Mouse (Mus musculus) lung, postnatal 0 days (tissue): ENCODE measurements around the gene Arhgap17. TPM values are rescaled to one million over a fixed set of nuclear protein-coding genes. Genes with fewer than 3 reads are reported as not detected.

ENCODE experiments used
- ATAC-seq: fragments of 200-750 bp; cut with Nextera tagmentation; 2 replicates; pipeline ENCODE4 v1.8.0; 2017; ENCODE audit warnings: moderate library complexity
- DNase-seq: peaks from one replicate; pipeline ENCODE4 v3.0.0-alpha.2; 2016; ENCODE audit warnings: low spot score
- H3K27ac ChIP-seq: fragments of 300-500 bp; sonication (generic); 2 replicates; pipeline ENCODE4 v1.5.1; 2014; ENCODE audit warnings: antibody characterized with exemption, mild to moderate bottlenecking, low read length, mixed read lengths
- H3K27me3 ChIP-seq: fragments of 300-500 bp; sonication (generic); replicated peaks from 2 replicates; pipeline ENCODE4 v1.6.1; 2014; ENCODE audit warnings: low read length, mixed read lengths; ENCODE audit not compliant: insufficient read depth
- H3K36me3 ChIP-seq: fragments of 300-500 bp; sonication (generic); 2 replicates; pipeline ENCODE4 v1.6.1; 2014; ENCODE audit warnings: low read length, mixed read lengths; ENCODE audit not compliant: insufficient read depth
- H3K4me1 ChIP-seq: fragments of 300-500 bp; sonication (generic); 2 replicates; pipeline ENCODE4 v1.6.1; 2014; ENCODE audit warnings: antibody characterized with exemption, low read depth, low read length, mixed read lengths; ENCODE audit not compliant: insufficient read depth
- H3K4me2 ChIP-seq: fragments of 300-500 bp; sonication (generic); replicated peaks from 2 replicates; pipeline ENCODE4 v1.6.1; 2014; ENCODE audit warnings: low read depth, mild to moderate bottlenecking, low read length, moderate library complexity, mixed read lengths
- H3K4me3 ChIP-seq: fragments of 300-500 bp; sonication (generic); 2 replicates; pipeline ENCODE4 v1.5.1; 2014; ENCODE audit warnings: low read depth, low read length
- H3K9ac ChIP-seq: fragments of 300-500 bp; sonication (generic); replicated peaks from 2 replicates; pipeline ENCODE4 v1.6.1; 2014; ENCODE audit warnings: low read depth, mild to moderate bottlenecking
- H3K9me3 ChIP-seq: fragments of 300-500 bp; sonication (generic); 2 replicates; pipeline ENCODE4 v1.6.1; 2016; ENCODE audit warnings: low read length, mixed read lengths
- CTCF ChIP-seq: IDR thresholded peaks from 2 replicates; pipeline ENCODE4 v1.5.1; 2016; ENCODE audit warnings: antibody characterized with exemption, mild to moderate bottlenecking
- EP300 ChIP-seq: IDR thresholded peaks from 2 replicates; pipeline ENCODE4 v1.6.1; 2016; ENCODE audit warnings: antibody characterized with exemption, mild to moderate bottlenecking, control low read depth
- WGBS: fragments of 180-500 bp; shearing (Covaris S2); extraction: QIAGEN DNeasy Blood & Tissue Kit; methylation state at CpG from one replicate; pipeline ENCODE4 v1.1.7; 2014; 5-methylcytosine and 5-hydroxymethylcytosine counted together
- polyA plus RNA-seq: library from polyadenylated mRNA; unstranded; fragments of >200 nt; fragmentation: Nextera tagmentation; extraction: Ambion mirVana; gene quantifications from 2 replicates; pipeline ENCODE4 v1.2.1, GENCODE M21; 2015

Gene Arhgap17
- polyA plus RNA-seq, 1 experiment from 2014 or later, result 14.5 TPM

GRCm38 (mm10) chr7:123322452-123323121, 47.1 kb downstream of the Arhgap17 start:
- peak overlapping the region; percentile 3 for H3K27ac ChIP-seq
- TF ChIP-seq CTCF (peak; percentile 10; the same call in 1 of the 2 replicates), EP300 (no peak)
- peaks cover 20% of the 10 kb centered on the region; the same call in 1 of the 2 replicates for H3K36me3 ChIP-seq
- no peaks in the 10 kb centered on the region for H3K4me1 ChIP-seq
- 56% methylated on average over 13 of the region's 13 CpGs for WGBS
- H3K27me3 ChIP-seq, result no peaks in the 10 kb centered on the region
- no peak overlapping the region for H3K4me3 ChIP-seq
- H3K4me2 ChIP-seq, result no peak overlapping the region
- peak; percentile 90 for DNase-seq
- H3K9me3 ChIP-seq, result no peaks in the 10 kb centered on the region
- no peak overlapping the region for H3K9ac ChIP-seq
- peak; percentile 85 for ATAC-seq

GRCm38 (mm10) chr7:123312738-123313137, 57.0 kb downstream of the Arhgap17 start:
- Histone ChIP-seq H3K9me3 (no peaks in the 10 kb centered on the region), H3K36me3 (peaks cover 38% of the 10 kb centered on the region), H3K9ac (no peak overlapping the region), H3K4me3 (no peak overlapping the region), H3K27me3 (no peaks in the 10 kb centered on the region), H3K4me1 (no peaks in the 10 kb centered on the region), H3K4me2 (no peak overlapping the region), H3K27ac (no peak overlapping the region)
- WGBS, result 77% methylated on average over 3 of the region's 3 CpGs
- TF ChIP-seq CTCF (no peak), EP300 (no peak)
- ATAC-seq, result no peak
- no peak for DNase-seq

- H3K4me3 ChIP-seq, result no peak overlapping the region
- H3K27me3 ChIP-seq, result no peaks in the 10 kb centered on the region
- H3K27ac ChIP-seq, result no peak overlapping the region
- H3K36me3 ChIP-seq, result peaks cover 43% of the 10 kb centered on the region
- H3K4me2 ChIP-seq, result no peak overlapping the region
- TF ChIP-seq EP300, result no peak
- no peak for TF ChIP-seq CTCF
- WGBS, result 65% methylated on average over 5 of the region's 5 CpGs
- DNase-seq, result no peak
- no peak overlapping the region for H3K9ac ChIP-seq
- no peaks in the 10 kb centered on the region for H3K9me3 ChIP-seq
- ATAC-seq, result no peak
- no peaks in the 10 kb centered on the region for H3K4me1 ChIP-seq
Measured at GRCm38 (mm10) chr7:123311836-123312235, 57.9 kb downstream of the Arhgap17 start.

- ATAC-seq (no peak), DNase-seq (no peak)
Measured at GRCm38 (mm10) chr7:123307887-123308558, 61.7 kb downstream of the Arhgap17 start.

GRCm38 (mm10) chr7:123307236-123307635, 62.5 kb downstream of the Arhgap17 start:
- peaks cover 47% of the 10 kb centered on the region for H3K36me3 ChIP-seq
- H3K4me1 ChIP-seq, result no peaks in the 10 kb centered on the region
- no peak overlapping the region for H3K4me2 ChIP-seq
- DNase-seq, result no peak
- no peaks in the 10 kb centered on the region for H3K9me3 ChIP-seq
- no peak for ATAC-seq
- no peak overlapping the region for H3K9ac ChIP-seq
- TF ChIP-seq CTCF (no peak), EP300 (no peak)
- WGBS, result 94% methylated on average over 8 of the region's 8 CpGs
- H3K27ac ChIP-seq, result no peak overlapping the region
- no peaks in the 10 kb centered on the region for H3K27me3 ChIP-seq
- no peak overlapping the region for H3K4me3 ChIP-seq

More at GRCm38 (mm10) chr7:123307887-123308558, 61.7 kb downstream of the Arhgap17 start:
- Histone ChIP-seq H3K4me3 (no peak overlapping the region), H3K4me2 (no peak overlapping the region), H3K27ac (no peak overlapping the region), H3K4me1 (no peaks in the 10 kb centered on the region), H3K9ac (no peak overlapping the region), H3K27me3 (no peaks in the 10 kb centered on the region), H3K9me3 (no peaks in the 10 kb centered on the region), H3K36me3 (peaks cover 43% of the 10 kb centered on the region)
- WGBS, result 85% methylated on average over 4 of the region's 4 CpGs
- TF ChIP-seq EP300, result no peak
- TF ChIP-seq CTCF, result no peak

GRCm38 (mm10) chr7:123305397-123305796, 64.3 kb downstream of the Arhgap17 start:
- WGBS, result 81% methylated on average over 2 of the region's 2 CpGs
- DNase-seq (no peak), ATAC-seq (no peak)
- no peaks in the 10 kb centered on the region for H3K9me3 ChIP-seq
- H3K4me3 ChIP-seq, result no peak overlapping the region
- no peak overlapping the region for H3K9ac ChIP-seq
- no peak overlapping the region for H3K4me2 ChIP-seq
- H3K36me3 ChIP-seq, result peaks cover 35% of the 10 kb centered on the region
- no peak overlapping the region for H3K27ac ChIP-seq
- H3K27me3 ChIP-seq, result no peaks in the 10 kb centered on the region
- TF ChIP-seq CTCF, result no peak
- no peak for TF ChIP-seq EP300
- no peaks in the 10 kb centered on the region for H3K4me1 ChIP-seq
